Mouse (Mus musculus) hindbrain, embryonic 16.5 days (tissue): ENCODE measurements around the gene Inpp5b. TPM values are rescaled to one million over a fixed set of nuclear protein-coding genes. Genes with fewer than 3 reads are reported as not detected.
"Not testable (repeated sequence)": the region's sequence is repeated elsewhere in the genome, so short reads cannot be mapped to it uniquely, and the experiment has no call there.

Experiments
- ATAC-seq: fragments of 200-750 bp; cut with Nextera tagmentation; 2 replicates; pipeline ENCODE4 v1.8.0; 2017; ENCODE audit warnings: moderate TSS enrichment, moderate library complexity
- H3K27ac ChIP-seq: fragments of 300-500 bp; sonication (generic); 2 replicates; pipeline ENCODE4 v1.5.1; 2014; ENCODE audit warnings: low read depth, mild to moderate bottlenecking, control low read depth, low read length, moderate library complexity
- H3K27me3 ChIP-seq: fragments of 300-500 bp; sonication (generic); replicated peaks from 2 replicates; pipeline ENCODE4 v1.6.1; 2014; ENCODE audit warnings: low read length; ENCODE audit not compliant: control insufficient read depth, insufficient read depth
- H3K36me3 ChIP-seq: fragments of 300-500 bp; sonication (generic); 2 replicates; pipeline ENCODE4 v1.6.1; 2014; ENCODE audit warnings: mild to moderate bottlenecking, low read length, moderate library complexity, mixed read lengths; ENCODE audit not compliant: control insufficient read depth, insufficient read depth
- H3K4me1 ChIP-seq: fragments of 300-500 bp; sonication (generic); 2 replicates; pipeline ENCODE4 v1.6.1; 2014; ENCODE audit warnings: low read depth, low read length; ENCODE audit not compliant: control insufficient read depth, insufficient read depth
- H3K4me2 ChIP-seq: fragments of 300-500 bp; sonication (generic); 2 replicates; pipeline ENCODE4 v1.6.1; 2014; ENCODE audit warnings: mild to moderate bottlenecking, low read length, control low read depth, moderate library complexity
- H3K4me3 ChIP-seq: fragments of 300-500 bp; sonication (generic); 2 replicates; pipeline ENCODE4 v1.5.1; 2014; ENCODE audit warnings: mild to moderate bottlenecking, low read length, control low read depth, moderate library complexity
- H3K9ac ChIP-seq: fragments of 300-500 bp; sonication (generic); 2 replicates; pipeline ENCODE4 v1.6.1; 2014; ENCODE audit warnings: low read depth, mild to moderate bottlenecking, control low read depth, low read length, moderate library complexity
- H3K9me3 ChIP-seq: fragments of 300-500 bp; sonication (generic); 2 replicates; pipeline ENCODE4 v1.6.1; 2014; ENCODE audit warnings: mild to moderate bottlenecking, low read length, moderate library complexity; ENCODE audit not compliant: control insufficient read depth
- WGBS: fragments of 180-500 bp; shearing (Covaris S2); extraction: QIAGEN DNeasy Blood & Tissue Kit; methylation state at CpG from one replicate; pipeline ENCODE4 v1.1.7; 2014; 5-methylcytosine and 5-hydroxymethylcytosine counted together
- polyA plus RNA-seq: library from polyadenylated mRNA; unstranded; fragments of >200 nt; fragmentation: Nextera tagmentation; extraction: Ambion mirVana; gene quantifications from 2 replicates; pipeline ENCODE4 v1.2.1, GENCODE M21; 2015

Inpp5b gene
- polyA plus RNA-seq, 1 experiment from 2014 or later, result 18.4 TPM

- H3K4me3 ChIP-seq, result peak overlapping the region; percentile 61
- H3K9me3 ChIP-seq, result no peaks in the 10 kb centered on the region
- ATAC-seq, result peak; percentile 62
- 0 out of 2 replicates have a peak, but pooled peaks cover 5% of the 10 kb centered on the region for H3K27me3 ChIP-seq
- peaks cover 20% of the 10 kb centered on the region for H3K4me1 ChIP-seq
- WGBS, result 5% methylated on average over 22 of the region's 22 CpGs
- no peaks in the 10 kb centered on the region for H3K36me3 ChIP-seq
- peak overlapping the region; percentile 36; the same call in 1 of the 2 replicates for H3K27ac ChIP-seq
- H3K9ac ChIP-seq, result peak overlapping the region; percentile 70
- peak overlapping the region; percentile 99 for H3K4me2 ChIP-seq
These were observed 40.4 kb upstream of the Inpp5b start for GRCm38 (mm10) chr4:124701052-124701845.

DNA sequence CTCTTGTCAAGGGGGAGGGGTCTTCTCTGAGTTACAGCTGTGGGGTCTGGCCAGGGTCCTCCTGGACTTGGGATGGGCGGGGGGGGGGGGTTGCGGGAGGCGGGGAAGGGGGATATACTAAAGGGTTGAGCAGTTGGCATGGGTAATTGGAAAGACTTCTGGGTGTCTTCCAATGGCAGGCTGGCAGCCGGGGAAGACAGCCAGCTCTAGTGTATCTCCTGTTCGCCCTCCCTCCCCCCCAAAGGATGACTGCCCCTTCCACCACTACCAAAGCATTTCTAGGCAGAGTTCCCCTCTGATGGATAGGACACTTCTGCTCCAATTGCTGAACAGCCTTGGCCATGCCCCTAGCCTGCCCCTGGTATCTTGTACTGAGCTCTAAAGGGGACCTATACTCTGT is 39.7 kb upstream of the Inpp5b start:
- Histone ChIP-seq H3K4me3 (peak overlapping the region; percentile 61), H3K9ac (no peak overlapping the region), H3K9me3 (no peaks in the 10 kb centered on the region), H3K27me3 (0 out of 2 replicates have a peak, but pooled peaks cover 5% of the 10 kb centered on the region), H3K36me3 (no peaks in the 10 kb centered on the region), H3K4me1 (peaks cover 20% of the 10 kb centered on the region), H3K4me2 (peak overlapping the region; percentile 99), H3K27ac (peak overlapping the region; percentile 35; the same call in 1 of the 2 replicates)
- ATAC-seq, result peak; percentile 52
- WGBS, result 17% methylated on average over 5 of the region's 5 CpGs

DNA sequence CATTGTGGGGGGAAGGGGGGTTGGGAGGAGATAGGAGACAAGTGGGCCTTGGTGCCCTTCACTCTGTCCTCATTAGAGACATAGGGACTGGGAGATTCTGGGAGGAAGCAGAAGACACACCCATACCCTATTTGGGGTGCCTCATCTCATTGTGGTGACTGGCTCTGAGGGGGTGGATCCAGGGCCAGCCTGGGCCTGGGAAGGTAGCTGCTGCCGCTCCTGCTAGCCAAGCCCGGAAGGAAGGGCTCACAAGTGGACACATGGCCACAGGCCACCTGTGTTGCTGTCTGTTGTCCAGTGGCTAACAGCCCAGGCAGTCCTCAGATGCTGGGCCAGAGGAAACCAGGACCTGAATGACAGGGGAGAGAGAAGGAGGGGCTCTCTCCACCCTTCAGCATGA is 38.2 kb upstream of the Inpp5b start:
- whole genome bisulfite sequencing, result 59% methylated on average over 2 of the region's 2 CpGs
- no peak for ATAC-seq

DNA sequence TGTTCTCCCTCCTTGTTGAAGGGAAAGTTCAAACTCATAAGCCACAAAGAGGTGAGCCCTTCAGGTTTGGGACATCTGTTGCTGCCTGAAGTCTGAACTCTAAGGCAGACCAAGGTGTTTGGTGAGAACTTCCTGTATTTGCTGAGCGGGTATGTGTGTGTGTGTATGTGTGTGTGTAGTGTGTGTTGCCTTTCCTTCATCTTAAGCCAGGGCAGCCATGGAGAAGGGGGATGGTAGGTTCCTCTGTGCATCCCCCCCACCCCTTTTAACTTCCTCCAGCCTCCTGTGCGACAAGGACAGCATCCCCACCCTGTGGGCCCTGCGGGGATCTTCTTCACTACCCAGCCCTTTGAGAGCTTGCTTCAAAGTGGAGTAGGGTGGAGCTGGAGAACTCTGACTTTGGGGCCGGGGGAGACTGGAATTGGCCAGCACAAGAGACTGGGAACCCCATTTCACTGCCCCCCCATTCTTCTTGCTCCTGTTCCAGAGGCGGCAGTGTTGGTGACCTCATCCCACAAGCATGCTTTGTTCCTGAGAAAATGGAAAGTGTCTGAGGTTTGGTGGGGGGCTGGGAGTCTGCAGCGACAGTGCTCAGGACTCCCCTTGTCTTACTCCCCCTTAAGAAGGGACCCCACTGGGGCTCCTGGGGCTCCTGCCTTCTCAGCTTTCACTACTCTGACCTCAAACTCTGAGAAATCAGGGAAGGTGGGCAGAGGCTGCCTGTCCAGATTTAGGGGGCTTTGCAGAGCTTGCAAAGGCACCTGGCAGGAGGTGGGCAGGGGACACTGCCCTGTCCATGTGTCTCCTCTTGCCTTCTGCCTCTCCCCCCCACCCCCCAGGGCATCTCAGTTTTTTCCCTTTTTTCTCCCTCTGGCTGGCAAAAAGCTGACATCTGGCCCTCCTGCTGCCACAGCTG is 37.5 kb upstream of the Inpp5b start:
- Histone ChIP-seq H3K9ac (no peak overlapping the region), H3K4me3 (no peak overlapping the region), H3K27ac (peak overlapping the region; percentile 21; the same call in 1 of the 2 replicates), H3K36me3 (no peaks in the 10 kb centered on the region), H3K4me2 (peak overlapping the region; percentile 1; the same call in 1 of the 2 replicates), H3K4me1 (peaks cover 27% of the 10 kb centered on the region), H3K9me3 (no peaks in the 10 kb centered on the region), H3K27me3 (peaks cover 8% of the 10 kb centered on the region)
- 6% methylated on average over 6 of the region's 6 CpGs for WGBS
- no peak for ATAC-seq

More for the DNA sequence above, 38.2 kb upstream of the Inpp5b start:
- H3K4me1 ChIP-seq, result peaks cover 20% of the 10 kb centered on the region
- H3K4me3 ChIP-seq, result no peak overlapping the region
- no peak overlapping the region for H3K9ac ChIP-seq
- H3K9me3 ChIP-seq, result no peaks in the 10 kb centered on the region
- H3K4me2 ChIP-seq, result 0 out of 2 replicates have a peak overlapping the region, but pooled peaks have one; percentile 3
- H3K27me3 ChIP-seq, result peaks cover 8% of the 10 kb centered on the region; the same call in 1 of the 2 replicates
- H3K36me3 ChIP-seq, result no peaks in the 10 kb centered on the region
- H3K27ac ChIP-seq, result no peak overlapping the region

GRCm38 (mm10) chr4:124704797-124705474 is 36.7 kb upstream of the Inpp5b start:
- Histone ChIP-seq H3K36me3 (no peaks in the 10 kb centered on the region), H3K27ac (peak overlapping the region; percentile 21), H3K4me3 (no peak overlapping the region), H3K27me3 (peaks cover 12% of the 10 kb centered on the region), H3K4me1 (peaks cover 27% of the 10 kb centered on the region), H3K9me3 (no peaks in the 10 kb centered on the region), H3K4me2 (peak overlapping the region; percentile 1; the same call in 1 of the 2 replicates), H3K9ac (no peak overlapping the region)
- ATAC-seq, result no peak
- 22% methylated on average over 11 of the region's 11 CpGs for WGBS

GRCm38 (mm10) chr4:124705661-124706269 is 35.9 kb upstream of the Inpp5b start:
- peaks cover 21% of the 10 kb centered on the region for H3K4me1 ChIP-seq
- no peak overlapping the region for H3K4me3 ChIP-seq
- no peak overlapping the region; the same call in 1 of the 2 replicates for H3K27ac ChIP-seq
- no peaks in the 10 kb centered on the region for H3K9me3 ChIP-seq
- no peak for ATAC-seq
- H3K36me3 ChIP-seq, result no peaks in the 10 kb centered on the region
- peak overlapping the region; percentile 9; the same call in 1 of the 2 replicates for H3K9ac ChIP-seq
- 85% methylated on average over 23 of the region's 23 CpGs for WGBS
- no peak overlapping the region for H3K4me2 ChIP-seq
- H3K27me3 ChIP-seq, result peaks cover 16% of the 10 kb centered on the region

- WGBS, result 89% methylated on average over 25 of the region's 25 CpGs
These were observed 34.1 kb upstream of the Inpp5b start for GRCm38 (mm10) chr4:124707381-124708199.

GRCm38 (mm10) chr4:124708200-124708517 is 33.5 kb upstream of the Inpp5b start:
- H3K27ac ChIP-seq, result 0 out of 2 replicates have a peak overlapping the region, but pooled peaks have one; percentile 34
- peak overlapping the region; percentile 61 for H3K4me2 ChIP-seq
- not testable (repeated sequence) for H3K4me3 ChIP-seq, H3K36me3 ChIP-seq, ATAC-seq, H3K9me3 ChIP-seq, H3K9ac ChIP-seq
- WGBS, result 29% methylated on average over 1 of the region's 1 CpGs
- peaks cover 17% of the 10 kb centered on the region for H3K27me3 ChIP-seq
- H3K4me1 ChIP-seq, result peaks cover 13% of the 10 kb centered on the region

More at GRCm38 (mm10) chr4:124707381-124708199, 34.1 kb upstream of the Inpp5b start:
- not testable (repeated sequence) for H3K9ac ChIP-seq, H3K9me3 ChIP-seq, H3K36me3 ChIP-seq, H3K4me2 ChIP-seq, ATAC-seq, H3K4me3 ChIP-seq, H3K27ac ChIP-seq
- H3K4me1 ChIP-seq, result peaks cover 13% of the 10 kb centered on the region
- H3K27me3 ChIP-seq, result peaks cover 17% of the 10 kb centered on the region
